Mouse (Mus musculus): Measurements from ENCODE around the gene Foxp3.

Gene Foxp3

DNA sequence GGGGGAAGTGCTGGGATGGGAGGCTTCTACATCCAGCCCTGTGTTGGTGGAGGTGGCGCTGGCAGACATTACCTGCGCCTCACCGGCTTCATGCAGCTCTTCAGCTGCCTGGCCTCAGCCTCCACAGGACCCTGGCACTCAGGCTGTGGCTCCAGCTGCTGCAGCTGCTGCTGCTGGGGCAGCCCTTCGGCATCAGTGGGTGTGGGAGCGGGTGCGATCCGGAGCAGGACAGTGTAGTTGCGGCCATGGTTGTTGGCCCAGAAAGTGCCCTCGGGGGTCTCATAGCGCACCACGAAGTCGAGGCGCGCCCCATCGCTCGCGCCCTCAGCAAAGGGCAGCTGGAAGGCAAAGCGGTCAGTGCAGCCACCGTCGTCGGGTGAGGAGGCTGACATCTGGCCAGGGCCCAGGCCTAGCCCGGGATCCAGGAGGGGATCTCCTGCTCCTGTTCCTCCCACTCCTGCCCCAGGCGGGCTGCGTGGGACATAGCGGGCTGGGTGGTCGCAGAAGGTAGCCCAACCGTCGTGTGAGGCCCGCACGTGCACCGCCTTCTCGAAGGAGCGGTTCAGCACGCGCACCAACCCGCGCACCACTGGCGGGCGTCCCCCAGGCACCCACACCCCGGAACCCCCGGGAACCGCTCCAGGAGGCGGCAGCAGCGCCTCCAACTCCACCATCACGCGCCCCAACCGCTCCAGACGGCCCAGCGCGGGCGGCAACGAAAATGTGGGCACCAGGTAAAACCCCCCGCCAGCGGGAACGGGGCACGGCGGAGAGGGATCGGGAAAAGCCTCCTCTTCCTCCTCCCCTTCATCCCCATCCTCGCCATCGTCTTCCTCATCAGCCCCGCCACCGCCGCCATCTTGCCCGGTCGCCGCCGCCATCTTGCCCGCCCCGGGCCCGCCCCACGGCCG lies at the start of gene Foxp3:
TSS of gene Foxp3 (plus strand) at position 469 of the 911 bp plus-strand sequence.
- in situ Hi-C loops (cut with MboI, MseI), result no loop called here

DNA sequence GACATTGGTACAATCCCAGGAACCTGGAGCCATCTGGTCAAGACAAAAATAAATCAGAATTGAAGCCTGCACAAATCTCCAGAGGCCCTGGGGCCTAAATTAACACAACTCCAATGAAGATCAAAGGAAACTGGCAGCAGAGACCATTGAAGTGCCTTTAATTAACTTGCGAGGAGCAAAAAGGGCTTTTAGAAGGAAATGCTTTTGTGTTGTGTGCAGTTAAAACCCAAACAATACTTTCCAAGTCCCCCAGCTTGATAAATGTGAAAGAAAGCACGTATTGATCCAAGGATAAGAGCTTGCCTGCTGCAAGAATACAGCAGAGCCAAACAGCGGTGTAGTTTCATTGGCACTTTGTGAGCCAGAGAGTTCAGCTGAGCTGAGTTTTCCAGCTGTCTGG lies 48.5 kb upstream of the Foxp3 start:
- in situ Hi-C loops (cut with MboI, MseI), result no loop called here

DNA sequence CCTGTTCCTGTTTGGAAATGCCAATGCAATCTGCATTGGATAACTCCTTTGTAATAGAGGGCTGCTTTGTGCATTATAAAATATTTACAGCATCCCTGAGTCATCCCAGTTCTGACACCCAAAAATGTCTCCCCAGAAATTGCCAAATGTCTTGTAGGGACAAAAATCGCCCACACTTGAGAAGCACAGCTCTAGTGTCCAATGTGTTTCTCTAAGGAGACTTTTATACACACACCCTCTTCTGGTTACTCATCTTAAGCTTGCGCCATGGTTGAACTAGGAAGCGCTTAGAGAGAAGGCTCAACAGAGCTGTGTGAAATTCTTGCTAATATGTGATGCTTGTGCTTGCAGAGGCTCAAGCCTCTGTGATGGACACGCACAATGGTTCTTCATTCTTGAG lies 20.0 kb upstream of the Foxp3 start:
- in situ Hi-C loops (cut with MboI, MseI), result no loop called here

DNA sequence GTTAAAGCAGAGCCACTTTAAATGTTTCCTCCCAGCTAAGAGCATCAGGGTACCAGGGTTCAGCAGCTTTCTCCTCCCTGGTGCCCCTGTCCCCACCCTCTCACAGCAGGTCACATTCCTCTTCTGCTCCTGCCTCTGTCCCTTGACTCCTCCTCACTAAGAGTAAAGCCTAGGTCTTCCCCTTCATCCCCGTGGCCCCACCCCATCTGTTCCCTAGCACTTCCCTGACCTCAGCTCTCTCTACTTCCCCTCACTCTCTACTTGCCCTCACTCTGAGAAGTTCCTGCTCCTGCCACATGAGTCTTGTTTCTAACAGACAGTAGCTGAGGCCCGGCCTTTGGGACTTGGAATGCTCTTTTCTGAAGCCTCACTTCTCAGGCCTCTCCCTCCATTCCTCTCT lies 10.4 kb upstream of the Foxp3 start:
- in situ Hi-C loops (cut with MboI, MseI), result no loop called here

DNA sequence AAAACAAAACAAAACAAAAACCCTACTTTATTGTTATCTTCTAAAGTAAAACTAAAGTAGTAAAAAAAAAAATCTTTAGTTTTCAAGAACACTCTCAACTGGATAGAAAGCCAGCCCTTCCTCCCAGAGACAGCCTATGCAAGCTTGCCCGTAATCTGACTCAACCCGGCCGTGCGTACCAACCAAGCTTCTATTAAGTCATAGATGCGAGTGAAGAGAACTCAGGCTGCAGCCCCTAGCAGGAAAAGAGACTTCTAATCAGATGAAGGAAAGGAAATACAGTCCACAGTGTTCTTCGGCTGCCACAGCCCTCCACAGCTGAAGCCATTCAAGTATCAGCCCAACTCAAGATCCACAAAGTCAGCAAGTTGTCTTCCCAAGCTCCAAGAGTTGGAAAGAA lies 7.1 kb upstream of the Foxp3 start:
- in situ Hi-C loops (cut with MboI, MseI), result no loop called here

DNA sequence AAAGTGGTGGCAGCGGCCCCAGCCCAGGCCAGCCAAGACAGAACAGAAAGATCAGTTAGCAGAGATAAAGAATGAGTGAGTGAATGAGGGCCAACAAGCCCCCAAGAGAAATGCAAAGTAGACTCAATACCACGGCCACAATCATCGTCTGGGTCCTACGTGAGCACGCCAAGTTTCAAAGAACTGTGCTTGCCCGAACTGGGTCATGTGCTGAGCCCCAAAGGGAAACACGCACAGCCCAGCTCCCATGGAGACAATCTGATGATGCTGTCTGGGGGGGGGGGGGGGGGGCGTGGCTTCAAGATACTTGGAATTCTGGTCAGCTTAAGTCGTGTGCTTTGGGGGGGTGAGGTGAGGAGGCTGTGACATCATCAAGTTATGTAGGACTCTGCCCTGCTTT lies 6.0 kb upstream of the Foxp3 start:
- in situ Hi-C loops (cut with MboI, MseI), result no loop called here

DNA sequence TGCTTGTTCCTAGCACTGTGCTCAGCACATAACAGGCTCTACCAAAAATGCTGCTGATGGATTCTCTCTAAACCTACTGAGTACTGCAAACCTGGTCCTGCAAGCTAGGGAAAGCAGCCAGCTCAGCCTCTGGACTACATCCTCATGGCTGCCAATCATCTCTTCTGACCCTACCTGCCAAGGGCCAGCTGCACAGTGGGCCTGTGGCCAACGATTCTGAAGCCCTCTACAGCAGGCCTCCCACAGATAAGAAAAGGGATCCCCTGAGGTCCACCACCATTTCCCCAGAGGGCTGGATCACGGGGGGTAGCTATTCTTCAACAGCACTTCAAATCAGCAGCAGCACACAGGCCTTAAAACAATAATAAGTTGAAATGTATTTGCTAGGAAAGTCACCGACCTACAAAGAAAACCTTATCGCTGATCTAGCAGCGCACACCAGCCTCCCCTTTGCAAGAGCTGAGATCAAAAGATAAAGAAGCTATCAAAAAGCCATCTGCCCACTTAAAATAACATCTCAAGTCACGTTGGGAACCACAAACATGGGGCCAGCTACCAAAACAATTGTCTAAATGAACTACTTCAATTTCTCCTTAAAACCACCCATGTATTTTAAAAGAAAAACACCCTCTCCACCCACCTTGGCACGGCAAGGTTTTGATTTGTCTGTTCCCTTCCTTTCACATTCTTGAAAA lies 2.8 kb upstream of the Foxp3 start:
- in situ Hi-C loops (cut with MboI, MseI), result no loop called here

DNA sequence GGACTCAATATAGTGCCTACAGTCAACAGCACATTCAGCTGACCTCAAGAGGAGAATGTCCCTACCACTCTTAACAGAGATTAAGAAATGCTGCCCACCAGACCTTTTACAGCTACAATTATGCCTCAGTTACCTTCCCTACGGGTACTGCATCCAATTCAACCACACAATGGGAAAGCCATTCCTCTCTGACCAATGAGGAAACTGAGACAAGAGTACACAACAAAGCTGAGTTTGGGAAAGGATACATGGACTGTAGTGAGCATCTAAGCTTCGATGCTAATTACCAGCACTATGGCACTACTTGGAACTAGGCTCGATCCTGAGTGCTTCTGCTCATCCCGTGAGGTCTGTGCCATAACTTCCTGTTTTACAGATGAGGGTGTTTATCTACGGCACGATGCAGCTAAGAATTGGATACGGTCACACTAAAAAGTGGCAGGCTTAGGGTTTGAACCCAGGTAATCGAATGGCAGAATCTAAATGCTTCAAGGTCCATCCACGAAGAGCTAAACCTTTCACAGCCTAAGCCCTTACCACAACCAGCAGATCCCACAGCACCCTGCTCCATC lies 1.8 kb upstream of the Foxp3 start:
- in situ Hi-C loops (cut with MboI, MseI), result no loop called here

DNA sequence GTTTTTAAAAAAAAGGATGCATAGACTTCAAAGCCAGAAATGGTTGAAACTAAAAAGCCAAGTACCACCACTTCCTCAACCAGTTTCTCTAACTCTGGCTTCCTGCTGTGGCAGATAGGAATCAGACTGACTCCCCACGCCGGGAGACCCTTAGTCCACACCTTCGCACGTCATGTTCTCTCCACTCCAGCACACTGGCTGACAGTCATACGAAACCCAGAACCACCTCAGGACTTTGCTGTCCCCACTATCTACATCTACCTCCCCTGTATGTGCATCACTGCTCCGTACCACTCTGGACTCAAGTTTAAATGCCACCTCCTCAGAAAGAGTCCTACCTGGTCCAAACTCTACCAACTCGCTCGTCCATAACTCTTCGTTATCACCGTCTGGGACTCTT lies 978 bp upstream of the Foxp3 start:
- in situ Hi-C loops (cut with MboI, MseI), result no loop called here

DNA sequence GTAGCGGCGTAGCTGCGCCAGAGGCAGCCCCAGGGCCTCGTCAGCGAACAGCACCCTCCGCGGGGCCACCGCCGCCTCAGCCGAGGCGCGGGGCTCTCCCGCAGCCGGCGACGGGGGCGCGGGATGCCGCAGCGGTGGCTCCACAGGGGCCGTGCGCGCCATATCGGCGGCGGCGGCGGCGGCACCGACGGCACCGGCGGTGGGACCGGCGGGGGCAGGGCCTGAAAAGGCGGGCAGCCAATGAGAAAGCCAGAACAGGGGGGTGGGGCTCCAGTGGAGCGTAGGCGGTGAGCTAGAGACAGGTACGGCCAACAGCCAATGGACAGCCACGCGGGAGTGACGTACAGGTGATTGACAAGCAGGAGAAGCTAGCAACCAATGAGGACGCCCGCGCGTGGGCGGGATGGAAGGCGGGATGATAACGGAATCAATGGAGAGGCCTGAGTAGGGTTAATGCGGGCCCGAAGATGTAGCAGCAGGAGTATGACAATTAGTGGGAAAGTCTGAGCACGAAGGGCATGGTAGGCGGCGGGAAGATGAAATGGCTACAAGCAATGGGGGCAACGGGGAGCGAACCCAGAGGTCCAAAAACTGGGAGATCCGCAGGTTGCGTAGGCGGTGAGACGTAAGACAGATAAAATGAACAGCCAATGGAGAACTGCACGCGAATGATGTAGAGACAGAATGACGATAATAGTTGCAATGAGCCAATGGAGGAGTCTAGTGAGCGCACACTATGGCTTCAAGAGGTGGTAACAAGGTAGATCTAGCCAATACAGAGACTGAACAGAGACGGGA lies 842 bp downstream of the Foxp3 start, which contains the start of gene Ppp1r3f:
TSS of gene Ppp1r3f (minus strand) at position 197 of the 798 bp plus-strand sequence.
- in situ Hi-C loops (cut with MboI, MseI), result no loop called here

DNA sequence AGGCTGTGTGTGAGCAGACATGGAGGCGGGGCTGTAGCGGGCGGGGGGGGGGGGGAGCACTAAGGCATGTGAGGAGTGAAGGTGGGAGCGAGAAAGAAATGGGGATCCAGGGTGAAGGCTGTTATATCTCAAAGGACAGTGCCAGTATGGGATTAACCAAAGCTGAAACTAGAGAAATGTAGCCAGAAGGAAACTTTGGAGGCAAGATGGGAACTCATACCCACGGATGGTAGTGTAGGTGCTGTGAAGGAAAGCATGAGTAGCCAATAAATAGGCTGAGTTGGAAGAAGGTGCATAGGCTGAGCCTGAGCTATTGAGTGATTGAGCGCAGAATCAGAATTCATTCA lies 1.4 kb downstream of the Foxp3 start:
- in situ Hi-C loops (cut with MboI, MseI), result loop anchor here in 1 of 2 experiments (5.0 kb wide), 1 partner anchor 67 kb away; no protein-coding TSS in a partner anchor

DNA sequence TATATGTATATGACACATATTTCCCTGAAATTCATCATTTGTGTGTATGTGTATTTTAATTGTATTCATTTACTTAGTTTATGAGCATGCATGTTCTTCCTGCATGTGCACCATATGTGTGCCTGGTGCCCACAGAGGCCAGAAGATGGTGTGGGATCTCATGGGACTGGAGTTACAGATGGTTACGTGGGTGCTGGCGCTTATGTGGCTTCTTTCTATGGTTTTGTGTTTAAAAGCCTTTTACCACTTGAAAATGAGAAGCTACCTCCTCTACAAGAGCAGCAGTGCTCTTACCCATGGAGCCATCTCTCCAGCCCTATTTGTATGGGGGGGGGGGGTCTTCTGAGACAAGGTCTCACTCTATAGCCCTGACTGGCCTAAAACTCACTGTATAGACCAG lies 7.7 kb downstream of the Foxp3 start:
- in situ Hi-C loops (cut with MboI, MseI), result no loop called here

DNA sequence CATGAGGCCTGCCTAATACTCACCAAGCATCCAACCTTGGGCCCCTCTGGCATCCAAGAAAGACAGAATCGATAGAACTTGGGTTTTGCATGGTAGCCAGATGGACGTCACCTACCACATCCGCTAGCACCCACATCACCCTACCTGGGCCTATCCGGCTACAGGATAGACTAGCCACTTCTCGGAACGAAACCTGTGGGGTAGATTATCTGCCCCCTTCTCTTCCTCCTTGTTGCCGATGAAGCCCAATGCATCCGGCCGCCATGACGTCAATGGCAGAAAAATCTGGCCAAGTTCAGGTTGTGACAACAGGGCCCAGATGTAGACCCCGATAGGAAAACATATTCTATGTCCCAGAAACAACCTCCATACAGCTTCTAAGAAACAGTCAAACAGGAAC lies 10.4 kb downstream of the Foxp3 start:
- in situ Hi-C loops (cut with MboI, MseI), result no loop called here

DNA sequence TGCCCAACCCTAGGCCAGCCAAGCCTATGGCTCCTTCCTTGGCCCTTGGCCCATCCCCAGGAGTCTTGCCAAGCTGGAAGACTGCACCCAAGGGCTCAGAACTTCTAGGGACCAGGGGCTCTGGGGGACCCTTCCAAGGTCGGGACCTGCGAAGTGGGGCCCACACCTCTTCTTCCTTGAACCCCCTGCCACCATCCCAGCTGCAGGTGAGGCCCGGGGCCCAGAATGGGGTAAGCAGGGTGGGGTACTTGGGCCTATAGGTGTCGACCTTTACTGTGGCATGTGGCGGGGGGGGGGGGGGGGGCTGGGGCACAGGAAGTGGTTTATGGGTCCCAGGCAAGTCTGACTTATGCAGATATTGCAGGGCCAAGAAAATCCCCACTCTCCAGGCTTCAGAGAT lies 12.9 kb downstream of the Foxp3 start:
- in situ Hi-C loops (cut with MboI, MseI), result no loop called here

DNA sequence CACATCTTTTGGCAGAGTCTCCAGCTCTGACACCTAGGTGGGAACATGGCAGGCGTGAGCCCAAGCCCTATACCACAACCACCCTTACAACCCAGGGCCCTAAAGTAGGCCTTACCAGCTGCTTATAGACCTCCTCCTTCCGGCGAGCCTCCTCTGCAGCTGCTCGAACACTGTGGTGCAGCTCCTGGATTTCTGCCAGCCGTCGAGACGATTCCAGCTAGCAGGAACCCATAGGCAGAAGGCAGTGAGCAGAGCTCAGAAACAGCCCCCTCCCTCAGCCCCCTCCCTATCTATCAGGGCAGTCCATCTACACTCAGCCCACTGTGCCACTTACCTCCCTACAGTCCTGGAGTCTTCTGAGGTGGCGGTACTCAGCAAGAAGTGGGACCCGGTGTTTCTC lies 21.9 kb downstream of the Foxp3 start:
- in situ Hi-C loops (cut with MboI, MseI), result no loop called here

DNA sequence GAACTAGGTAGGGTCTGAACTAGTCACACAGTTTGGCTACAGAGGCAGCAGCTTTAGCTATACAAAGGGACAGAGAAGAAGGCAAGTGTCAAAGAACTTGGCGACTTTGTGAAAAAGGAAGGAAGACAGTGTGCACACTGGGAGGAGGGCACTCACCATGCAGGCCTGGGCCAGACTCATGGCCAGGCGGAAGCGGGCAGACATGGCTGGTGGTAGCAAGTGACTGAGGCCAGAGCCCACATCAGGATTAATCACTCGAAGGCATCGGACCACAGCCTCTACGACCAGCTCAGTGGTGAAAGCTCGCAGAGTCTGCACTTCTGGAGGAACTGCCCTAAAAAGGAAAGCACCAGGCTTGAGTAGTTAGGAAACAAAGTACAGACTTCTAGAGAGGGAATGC lies 30.6 kb downstream of the Foxp3 start:
- in situ Hi-C loops (cut with MboI, MseI), result no loop called here

DNA sequence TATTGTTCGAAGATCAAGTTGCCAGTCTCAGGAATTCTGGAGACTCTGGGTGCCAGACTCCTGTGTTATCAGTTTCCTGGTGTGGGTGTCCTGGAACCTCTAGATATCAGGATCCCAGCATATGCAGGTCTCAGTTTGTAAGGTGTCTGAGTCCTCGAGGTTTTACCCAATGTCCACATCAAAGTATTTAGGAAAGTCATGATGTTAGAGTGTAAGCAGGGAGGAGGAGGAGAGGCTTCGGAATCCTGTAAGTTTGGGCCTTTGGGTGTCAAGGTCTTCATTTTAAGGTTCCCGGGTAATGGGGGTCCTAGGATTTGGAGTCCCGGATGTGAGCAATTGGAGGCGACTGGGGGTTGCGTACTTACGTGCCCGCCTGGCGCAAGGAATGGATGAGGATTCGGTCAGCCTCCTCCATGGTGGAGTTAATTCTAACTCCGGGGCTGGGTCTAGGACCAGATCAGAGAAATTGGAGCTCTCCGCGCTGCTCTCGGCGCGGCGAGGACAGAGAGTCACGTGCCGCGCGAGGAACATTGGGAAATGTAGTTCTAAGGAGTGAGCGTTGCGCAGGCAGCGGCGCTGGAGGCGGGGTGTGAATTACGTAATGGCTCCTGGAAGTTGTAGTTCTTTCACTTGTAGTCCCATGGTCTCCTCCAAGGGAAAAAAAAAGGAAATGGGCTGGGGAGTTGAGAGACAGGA lies 31.6 kb downstream of the Foxp3 start, which contains the start of gene Ccdc22:
TSS of gene Ccdc22 (minus strand) at position 639 of the 696 bp plus-strand sequence.
- in situ Hi-C loops (cut with MboI, MseI), result no loop called here

DNA sequence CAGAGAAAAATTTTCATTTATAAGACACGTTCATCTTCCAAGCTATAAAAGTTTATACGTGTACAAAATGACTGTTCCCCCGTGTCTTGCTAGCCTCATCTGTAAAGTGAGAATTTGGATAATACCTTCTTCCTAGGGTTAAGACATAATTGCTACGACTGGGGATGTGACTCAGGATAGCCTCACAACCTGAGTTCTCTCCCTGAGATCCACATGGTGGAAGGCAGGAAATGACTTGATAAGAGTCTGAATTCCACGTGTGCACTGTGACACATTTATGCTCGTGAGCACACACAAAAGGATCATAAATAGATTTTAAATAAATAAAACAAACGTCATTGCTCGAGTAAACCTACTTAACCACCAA lies 32.1 kb downstream of the Foxp3 start:
- in situ Hi-C loops (cut with MboI, MseI), result no loop called here

DNA sequence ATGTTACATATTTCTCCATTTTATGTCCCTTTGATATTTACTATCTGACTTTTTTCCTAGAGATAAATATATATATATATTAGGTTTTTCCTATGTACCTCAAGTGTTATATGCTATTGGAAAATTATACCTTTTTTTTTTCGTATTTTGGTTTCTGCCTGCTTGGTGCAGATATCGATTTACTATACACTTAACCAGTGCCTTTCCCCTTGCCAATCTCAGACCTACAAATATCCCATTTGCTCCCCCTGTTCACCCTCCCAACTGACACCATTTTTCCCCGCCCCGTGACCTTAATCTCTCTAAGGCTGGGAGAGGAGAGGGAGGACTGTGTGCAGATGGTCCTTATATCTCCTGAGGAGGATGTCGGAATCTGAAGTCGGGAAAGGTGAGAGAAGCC lies 33.3 kb downstream of the Foxp3 start, which contains the start of gene Cacna1f:
TSS of gene Cacna1f (plus strand) at position 301 of the 400 bp plus-strand sequence.
- in situ Hi-C loops (cut with MboI, MseI), result no loop called here

DNA sequence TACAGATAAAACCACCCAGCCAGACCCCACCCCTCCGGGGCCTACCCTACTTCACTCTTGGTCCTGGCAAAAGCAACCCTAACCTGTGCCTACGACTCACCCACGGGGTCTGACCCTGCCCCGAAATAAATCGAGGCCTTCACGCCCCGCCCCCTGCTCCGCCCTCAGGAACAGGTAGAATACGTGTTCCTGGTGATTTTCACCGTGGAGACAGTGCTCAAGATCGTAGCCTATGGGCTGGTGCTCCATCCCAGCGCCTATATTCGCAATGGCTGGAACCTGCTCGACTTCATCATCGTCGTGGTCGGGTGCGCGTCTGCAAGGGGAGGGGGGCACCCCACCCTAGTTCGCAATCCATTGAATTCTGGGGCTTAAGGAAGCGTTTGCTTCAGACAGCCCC lies 36.6 kb downstream of the Foxp3 start:
- in situ Hi-C loops (cut with MboI, MseI), result no loop called here

Data from T-helper 17 cell (primary cell).